Mouse (Mus musculus) cerebellum, adult 9-10 months (tissue): Measurements from ENCODE around the gene Fbl.
"Not testable (repeated sequence)": the region's sequence is repeated elsewhere in the genome, so short reads cannot be mapped to it uniquely, and the experiment has no call there.

ENCODE experiments used
- DNase-seq: peaks from one replicate; pipeline ENCODE4 v3.0.0; 2022

Fbl gene

GRCm38 (mm10) chr7:28169489-28170422 is at the start of gene Fbl:
Gene Fbl, plus strand, starts transcription at chr7:28169710.
- DNase-seq: peak; percentile 85

- no peak for DNase-seq
Observed at GRCm38 (mm10) chr7:28129166-28129565, 40.3 kb upstream of the Fbl start, which contains the start of gene 9530053A07Rik. Gene 9530053A07Rik, plus strand, starts transcription at chr7:28129466.

DNA sequence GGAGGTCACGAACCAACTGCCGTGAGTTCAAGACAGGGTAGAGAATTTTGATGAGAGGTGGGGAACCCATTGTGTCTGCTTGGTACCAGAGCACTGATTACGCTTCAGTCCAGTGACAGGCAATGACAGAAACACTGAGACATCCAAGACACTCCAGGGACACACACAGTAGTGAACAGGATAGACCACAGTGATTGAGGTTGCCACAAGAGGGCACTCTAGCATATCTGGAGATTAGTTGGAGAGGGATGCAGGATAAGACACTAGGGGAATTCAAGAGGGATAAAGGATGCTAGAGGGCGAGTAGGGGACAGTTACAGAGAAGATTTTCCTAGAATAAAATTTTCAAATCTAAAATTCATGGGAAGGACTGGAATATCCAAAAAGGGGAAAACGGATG is 31.9 kb upstream of the Fbl start:
- DNase-seq: peak; percentile 26

DNA sequence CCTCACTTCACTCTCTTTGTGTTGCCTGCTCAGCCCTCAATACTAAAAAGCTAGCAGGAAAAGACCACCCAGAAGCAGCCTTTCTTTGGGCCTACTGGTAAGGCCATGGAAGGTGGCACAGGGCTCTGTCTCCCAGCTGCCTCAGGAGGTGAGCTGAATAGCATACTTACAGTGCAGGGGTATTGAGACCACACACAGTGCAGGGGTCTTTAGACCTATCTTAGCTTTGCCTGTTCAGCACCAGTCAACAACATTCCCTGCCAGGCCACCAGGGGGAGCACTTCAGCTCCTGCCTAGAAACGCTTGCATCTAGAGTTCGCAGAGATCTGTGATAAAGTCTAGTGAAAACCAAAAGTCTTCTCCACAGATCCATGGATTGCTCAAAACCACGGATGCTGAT is 21.2 kb upstream of the Fbl start:
- peak; percentile 53 for DNase-seq

- DNase-seq: no peak
Observed at GRCm38 (mm10) chr7:28149841-28150240, 19.7 kb upstream of the Fbl start.

DNA sequence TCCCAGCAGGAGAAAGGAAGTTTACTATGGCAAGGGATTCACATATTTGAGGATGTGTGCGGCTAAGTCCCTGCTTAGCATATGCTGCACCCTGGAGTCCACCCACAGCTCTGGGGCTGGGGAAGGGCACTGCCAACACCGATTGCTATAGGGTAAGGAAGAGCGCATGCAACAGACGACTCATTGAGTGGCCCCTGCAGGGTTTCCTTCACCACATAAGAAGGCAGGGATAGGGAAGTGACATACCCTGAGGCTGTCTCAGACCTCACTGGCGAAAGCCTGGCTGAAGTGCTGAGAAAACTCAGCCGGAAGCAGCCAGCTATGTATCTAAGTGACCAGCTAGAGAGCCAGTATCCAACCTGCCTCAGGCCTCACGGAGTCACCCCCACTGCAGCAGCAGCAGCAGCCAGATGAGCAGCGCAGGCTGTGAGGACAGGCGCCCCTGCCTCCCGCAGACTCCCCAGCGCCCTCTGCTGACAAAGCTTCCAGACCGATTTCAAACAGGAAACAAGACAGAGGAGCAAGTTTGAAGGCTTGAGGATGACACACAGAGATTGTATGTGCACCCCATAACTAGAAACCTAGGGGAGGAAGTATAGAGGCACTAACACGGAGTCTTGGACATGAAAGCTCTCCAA is 17.8 kb upstream of the Fbl start:
- DNase-seq: no peak

DNA sequence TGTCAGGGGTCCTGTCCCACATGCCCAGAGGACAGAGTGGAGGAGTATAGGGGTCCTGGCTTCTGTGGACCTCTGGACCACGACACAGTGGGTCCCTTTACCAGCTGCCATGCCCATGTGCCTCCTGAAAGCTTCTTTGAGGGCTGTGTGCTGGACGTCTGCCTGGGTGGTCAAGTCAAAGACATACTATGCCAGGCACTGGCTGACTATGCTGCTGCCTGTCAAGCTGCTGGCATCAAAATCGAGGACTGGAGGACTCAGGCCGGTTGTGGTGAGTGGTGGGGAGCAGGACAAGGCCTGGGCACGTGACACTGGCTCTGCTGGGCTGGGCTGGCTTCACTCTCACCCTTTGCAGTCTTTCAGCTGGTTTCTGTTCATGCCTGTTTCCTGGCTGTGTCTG is 15.9 kb upstream of the Fbl start:
- DNase-seq: not testable (repeated sequence)

DNA sequence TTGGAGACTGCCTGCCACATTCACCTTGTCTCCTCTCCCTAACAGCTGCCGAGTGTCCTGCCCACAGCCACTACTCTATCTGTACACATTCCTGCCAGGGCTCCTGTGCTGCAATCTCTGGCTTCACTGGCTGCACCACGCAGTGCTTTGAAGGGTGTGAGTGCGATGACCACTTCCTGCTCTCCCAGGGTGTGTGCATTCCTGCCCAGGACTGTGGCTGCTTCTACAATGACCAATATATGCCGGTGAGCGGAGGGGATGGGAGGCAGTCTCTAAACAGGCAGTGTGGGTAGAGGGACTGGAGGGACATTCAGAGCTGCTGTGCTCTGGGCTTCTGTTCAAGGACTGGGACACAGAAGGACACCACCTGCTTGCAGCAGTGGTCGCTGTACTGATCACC is 10.2 kb upstream of the Fbl start:
- DNase-seq: no peak

DNA sequence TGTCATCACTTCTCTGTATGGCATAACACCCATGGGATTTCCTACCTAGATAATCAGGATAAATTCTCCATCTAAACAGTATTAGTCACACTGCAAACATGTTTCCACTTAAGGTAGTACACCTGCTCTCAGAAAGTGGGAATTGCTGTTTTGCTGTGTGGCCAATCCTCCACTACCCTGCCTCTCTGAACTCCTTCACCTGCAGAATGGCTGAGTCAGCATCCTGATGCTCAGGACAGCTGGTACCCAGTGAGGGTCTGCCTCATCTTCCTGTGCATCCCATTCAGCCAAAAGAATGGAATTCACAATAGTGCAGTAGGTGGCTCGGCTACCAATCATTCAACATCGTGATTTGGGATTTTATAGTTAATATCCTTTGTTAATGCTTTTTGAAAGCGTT is 9.6 kb upstream of the Fbl start:
- no peak for DNase-seq

DNA sequence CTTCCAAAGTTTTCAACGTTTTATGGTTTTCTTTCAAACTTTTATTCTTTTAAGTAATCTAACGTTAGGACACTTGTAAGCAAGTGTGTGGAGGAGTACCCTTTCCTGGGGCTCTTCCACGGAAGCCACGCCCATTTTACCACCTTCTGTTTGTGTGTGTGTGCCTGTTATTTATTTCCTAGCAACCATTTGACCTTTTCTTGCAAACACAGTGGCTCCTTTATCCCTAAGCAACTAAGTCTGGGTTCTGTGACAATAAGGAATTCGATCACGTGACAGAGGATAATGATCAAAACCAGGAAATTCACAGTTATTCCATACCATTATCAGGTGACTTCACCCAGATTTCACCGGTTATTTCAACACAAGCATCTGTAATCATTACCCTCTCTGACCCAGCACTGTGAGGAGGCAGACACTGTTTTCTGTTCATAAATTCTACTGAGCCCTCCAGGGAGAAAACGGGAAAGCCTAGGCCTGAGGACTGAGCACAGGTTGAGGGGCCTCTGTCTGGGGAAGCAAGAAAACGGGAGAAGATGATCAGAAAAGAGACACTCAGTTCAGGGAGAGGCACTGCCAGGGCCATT is 8.3 kb upstream of the Fbl start:
- DNase-seq: no peak

DNA sequence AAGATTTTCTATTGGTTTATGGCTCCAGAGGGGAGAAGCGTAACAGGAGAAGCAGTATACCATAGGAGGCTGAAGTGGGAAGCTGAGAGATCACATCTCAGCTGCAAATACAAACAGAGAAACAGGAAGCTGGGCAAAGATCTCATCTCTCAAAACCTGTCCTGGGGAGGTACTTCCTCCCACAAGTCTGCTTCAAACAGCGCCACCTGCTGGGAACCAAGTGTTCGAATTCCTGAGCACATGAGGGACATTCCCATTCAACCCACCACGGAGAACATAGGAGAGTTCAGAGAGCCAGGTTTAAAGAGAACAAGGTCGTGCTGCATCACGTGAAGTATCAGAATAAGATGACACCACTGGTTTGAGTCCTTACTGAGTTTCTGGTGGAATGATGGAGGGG is 4.1 kb upstream of the Fbl start:
- DNase-seq: no peak

- DNase-seq: peak; percentile 68
Observed at GRCm38 (mm10) chr7:28168320-28169115, 992 bp upstream of the Fbl start.

DNA sequence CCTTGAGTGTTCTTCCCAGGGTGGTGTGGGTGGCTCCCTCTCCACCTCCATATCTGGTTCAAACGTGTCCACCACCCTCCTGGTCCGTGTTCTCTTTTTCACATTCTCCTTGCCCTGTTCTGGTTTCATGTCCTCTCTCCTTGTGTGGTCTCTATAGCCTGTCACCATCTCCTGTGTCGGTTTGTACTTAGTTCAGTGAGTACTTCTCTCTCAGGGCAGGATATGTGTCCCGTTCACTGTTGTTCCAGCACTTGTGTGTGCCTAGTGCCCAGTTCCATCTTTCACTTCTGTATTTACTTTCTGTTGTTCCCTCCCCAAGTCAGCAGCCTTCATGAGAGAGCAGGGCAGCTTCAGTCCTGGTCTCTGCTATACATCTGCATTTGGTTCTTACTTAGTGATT is 5.8 kb downstream of the Fbl start:
- DNase-seq: no peak

DNA sequence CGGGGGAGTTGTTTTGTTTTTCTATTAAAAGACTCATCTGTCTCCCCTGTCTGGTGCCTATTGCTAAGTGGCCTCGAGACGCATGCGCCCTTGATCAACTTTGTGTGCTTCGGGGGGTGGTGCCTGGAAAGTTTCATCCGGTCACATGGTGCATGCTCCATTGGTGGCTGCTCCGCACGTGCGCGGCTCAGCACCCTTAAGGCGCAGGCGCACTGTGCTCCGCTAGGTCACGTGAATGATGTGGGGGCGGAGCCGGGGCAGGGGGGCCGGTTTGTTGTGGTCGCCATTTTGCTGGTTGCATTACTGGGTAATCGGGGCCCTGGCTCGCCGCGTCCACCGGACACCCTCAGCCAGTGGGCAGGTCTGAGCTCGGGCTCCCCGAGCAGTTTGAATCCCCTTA is 9.7 kb downstream of the Fbl start, which contains the start of gene Dyrk1b:
Gene Dyrk1b (plus strand): TSS at position 242 of the 400 bp plus-strand sequence.
- DNase-seq: peak; percentile 97

DNA sequence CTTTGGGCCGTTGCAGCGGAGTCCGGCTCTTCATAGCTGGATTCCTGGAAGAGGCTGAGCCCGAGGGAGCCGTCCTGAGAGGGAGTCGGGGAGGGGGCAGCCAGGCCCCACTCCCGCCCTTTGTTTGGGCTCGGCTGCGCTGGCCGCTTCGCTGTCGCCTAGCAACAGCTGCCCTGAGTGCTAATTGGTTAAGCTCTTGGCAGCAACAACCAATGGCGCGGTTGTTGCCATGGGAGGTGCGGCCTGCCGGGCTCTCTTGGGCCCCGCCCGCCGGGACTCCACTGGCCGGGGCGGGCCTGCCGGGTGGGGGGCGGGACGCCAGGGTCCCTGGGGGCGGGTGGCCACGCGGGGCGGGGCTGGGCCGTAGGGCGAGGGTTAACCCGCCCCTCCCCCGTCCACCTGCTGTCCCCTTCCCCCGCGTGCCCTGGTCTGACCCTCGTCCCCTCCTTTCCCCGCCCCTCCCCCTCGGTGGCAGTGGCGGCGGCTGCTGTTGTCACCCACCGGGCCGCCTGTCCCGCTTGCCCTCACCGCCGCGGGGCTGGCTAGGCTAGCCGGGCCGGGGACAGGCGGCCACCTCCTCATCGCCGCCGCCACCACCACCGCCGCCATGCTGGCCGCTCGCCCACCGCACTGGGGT is 10.3 kb downstream of the Fbl start:
- peak; percentile 94 for DNase-seq

GRCm38 (mm10) chr7:28180890-28181289 is 11.4 kb downstream of the Fbl start:
- no peak for DNase-seq

- no peak for DNase-seq
Observed at GRCm38 (mm10) chr7:28181376-28181775, 11.9 kb downstream of the Fbl start.

DNA sequence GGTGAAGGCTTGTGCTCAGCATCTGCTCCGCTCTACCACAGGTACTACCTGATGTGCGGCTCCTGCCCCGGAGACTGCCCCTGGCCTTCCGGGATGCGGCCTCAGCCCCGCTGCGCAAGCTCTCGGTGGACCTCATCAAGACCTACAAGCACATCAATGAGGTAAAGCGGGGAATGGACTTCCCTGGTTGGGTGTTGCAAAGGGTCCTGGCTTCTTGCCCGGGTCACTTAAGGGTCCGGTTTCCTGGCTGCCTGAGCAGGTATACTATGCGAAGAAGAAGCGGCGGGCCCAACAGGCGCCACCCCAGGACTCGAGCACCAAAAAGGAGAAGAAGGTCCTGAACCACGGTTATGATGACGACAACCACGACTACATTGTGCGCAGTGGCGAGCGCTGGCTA is 12.8 kb downstream of the Fbl start:
- peak; percentile 54 for DNase-seq

DNA sequence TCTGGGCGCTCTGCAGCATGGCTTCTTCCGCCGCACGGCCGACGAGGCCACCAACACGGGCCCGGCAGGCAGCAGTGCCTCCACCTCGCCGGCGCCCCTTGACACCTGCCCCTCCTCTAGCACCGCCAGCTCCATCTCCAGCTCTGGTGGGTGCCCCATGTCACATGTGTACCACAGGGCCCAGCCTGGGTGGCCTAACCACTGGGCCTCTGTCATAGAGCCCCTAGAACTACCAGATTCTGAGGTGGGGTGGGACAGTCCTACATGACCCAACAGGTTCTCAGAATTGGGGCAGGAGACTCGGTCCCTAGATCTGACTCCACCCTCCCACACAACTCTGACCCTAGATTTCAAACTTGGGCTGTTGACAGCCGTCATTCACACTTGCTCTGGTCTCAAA is 16.4 kb downstream of the Fbl start:
- DNase-seq: no peak

GRCm38 (mm10) chr7:28186631-28187030 is 17.1 kb downstream of the Fbl start:
- no peak for DNase-seq

DNA sequence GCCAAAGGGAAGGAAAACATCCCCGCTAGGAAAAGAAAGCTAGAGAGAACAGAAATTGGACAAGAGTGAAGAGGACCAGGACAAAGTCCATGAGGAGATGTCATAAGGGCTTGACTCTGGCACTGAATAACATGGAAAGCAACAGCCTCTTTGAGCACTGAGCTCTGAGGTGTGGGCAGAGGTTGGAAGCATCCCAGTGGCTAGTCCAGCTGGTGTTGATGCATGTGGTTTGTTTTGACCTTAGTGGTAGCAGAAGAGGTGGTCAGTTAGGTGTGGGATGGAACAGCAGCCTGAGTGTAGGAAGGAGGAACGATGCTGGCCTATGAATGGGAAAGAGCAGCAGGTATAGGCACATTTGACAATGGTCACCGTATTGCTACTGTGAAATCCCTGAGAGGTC is 22.0 kb downstream of the Fbl start:
- DNase-seq: no peak

DNA sequence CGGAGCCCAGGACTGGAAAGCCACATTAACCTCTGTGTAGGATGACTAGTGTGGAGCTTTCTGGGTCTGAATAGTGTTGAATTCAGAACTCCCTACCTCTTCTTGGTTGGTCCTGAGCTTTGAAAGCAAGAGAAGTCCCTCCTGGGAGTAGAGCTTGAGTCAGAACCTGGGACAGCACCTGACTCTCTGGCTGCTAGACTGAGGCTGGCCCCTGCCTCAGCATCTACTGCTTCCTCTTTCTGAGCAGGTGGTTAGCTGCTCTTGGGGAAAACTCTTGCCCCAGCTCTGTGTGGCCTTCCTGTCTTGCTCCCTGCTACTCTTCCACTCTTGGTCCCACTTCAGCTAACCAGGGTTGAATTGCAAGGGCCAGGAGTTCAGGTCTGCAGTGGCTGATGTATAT is 22.4 kb downstream of the Fbl start:
- no peak for DNase-seq
